Mouse (Mus musculus) olfactory bulb, adult 2 months (tissue): ENCODE measurements around the gene Lypla2.

Experiments used
- CTCF ChIP-seq: fragments of 200-500 bp; IDR thresholded peaks from 2 replicates; pipeline ENCODE4 v1.5.1; 2012; ENCODE audit warnings: low read depth, mild to moderate bottlenecking, low read length, moderate library complexity; ENCODE audit not compliant: insufficient read depth
- POLR2A ChIP-seq: fragments of 200-500 bp; IDR thresholded peaks from 2 replicates; pipeline ENCODE4 v1.6.1; 2012; ENCODE audit warnings: mild to moderate bottlenecking, low read depth, low read length, moderate library complexity; ENCODE audit not compliant: insufficient read depth

DNA sequence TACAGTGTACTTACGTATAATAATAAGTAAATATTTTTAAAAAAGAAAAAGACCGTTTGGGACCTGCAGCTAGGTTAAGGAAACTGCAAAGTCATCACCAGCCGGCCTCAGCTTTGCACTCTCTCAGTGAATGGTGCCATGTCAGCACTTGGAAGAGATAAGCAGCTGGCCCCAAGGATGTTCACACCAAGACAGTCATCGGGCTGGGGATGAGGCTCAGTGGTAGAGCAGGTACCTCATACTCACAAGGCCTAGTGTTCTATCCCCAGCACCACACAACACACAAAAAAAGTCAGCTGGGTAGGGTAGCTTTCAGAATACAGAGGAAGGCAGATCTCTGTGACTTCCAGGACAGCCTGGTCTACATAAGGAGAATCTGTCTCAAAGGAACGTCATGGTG lies 12.8 kb upstream of the Lypla2 start:
- TF ChIP-seq POLR2A (no peak), CTCF (no peak)
